Mouse (Mus musculus): ENCODE measurements around the gene Med24.

DNA sequence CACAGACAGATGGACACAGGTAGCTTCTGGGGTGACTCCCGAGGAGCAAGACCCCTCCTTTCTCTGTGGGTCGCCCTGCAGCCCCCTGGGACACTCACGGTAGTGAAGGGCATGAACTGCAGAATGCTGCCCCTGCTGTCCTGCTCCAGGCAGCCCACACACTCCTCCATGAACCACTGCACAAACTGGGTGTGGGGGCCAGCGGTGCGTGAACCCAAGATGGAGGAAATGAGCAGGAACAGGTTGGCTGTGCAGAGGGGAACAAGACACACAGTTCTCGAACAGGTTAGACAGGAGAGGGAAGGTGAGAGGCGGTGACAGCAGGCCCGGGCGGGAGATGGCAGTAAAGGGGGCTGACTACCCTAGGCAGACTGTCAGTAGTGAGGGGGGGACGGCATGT lies 24.2 kb downstream of the Med24 start:
- TF ChIP-seq POLR2A (IDR thresholded peaks at IDR 0.05; ENCODE audit: low read depth, low read length) (no peak), CTCF (conservative IDR thresholded peaks at IDR 0.05; ENCODE audit: insufficient read depth, insufficient read length, low read depth, low read length) (no peak)
